Mouse (Mus musculus): ENCODE data around the gene Fank1.

DNA sequence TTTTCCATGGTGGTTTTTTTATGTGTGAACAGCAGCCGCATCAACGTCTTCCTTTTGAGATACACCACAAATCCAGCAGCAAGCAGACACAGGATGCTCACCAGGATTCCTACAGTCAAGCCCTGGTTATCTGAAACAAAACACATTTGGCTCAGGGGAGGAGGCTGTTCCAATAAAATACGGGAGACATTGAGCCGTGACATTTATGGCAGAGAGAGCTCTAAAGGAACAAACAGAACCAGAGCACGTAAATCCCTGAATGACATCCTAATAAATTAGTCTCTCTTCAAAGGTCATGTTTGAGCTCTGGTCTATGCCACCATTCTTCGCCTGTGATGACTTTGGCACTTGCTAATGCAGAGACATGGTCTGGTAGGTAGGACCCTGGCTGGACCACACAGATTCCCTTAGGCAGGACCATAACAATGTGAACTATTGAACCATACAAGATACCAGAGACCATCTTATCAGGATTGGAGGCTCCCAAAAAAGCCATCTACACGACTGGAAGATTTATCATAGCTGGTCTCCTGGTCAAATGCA is 133.2 kb downstream of the Fank1 start:
- TF ChIP-seq USF1 (IDR thresholded peaks at IDR 0.05; ENCODE audit: low read depth): no peak
- no peak for TF ChIP-seq CTCF (IDR thresholded peaks at IDR 0.05; ENCODE audit: control insufficient read depth, insufficient read depth, insufficient read length)
- no peak for TF ChIP-seq MYOG (IDR thresholded peaks at IDR 0.05; ENCODE audit: control insufficient read depth, extremely low read depth, insufficient read length)
- TF ChIP-seq CEBPB (IDR thresholded peaks at IDR 0.05; ENCODE audit: low read depth): no peak
